Mouse (Mus musculus): ENCODE measurements at regions not wholly inside any gene's neighbourhood (a gene's known extent, or its start where the extent isn't known, plus 50 kb on each side); places are given as distances from the start of the nearest gene placed in this dataset.

- 45% methylated on average over 3 of the region's 3 CpGs for WGBS
- no peak overlapping the region for H3K4me2 ChIP-seq (ENCODE audit: low read depth, low read length)
- no peaks in the 10 kb centered on the region for H3K4me1 ChIP-seq (ENCODE audit: control insufficient read depth, insufficient read depth, low read length)
- H3K27me3 ChIP-seq (replicated peaks; ENCODE audit: control insufficient read depth, insufficient read depth, low read length), result no peaks in the 10 kb centered on the region
- H3K4me3 ChIP-seq (ENCODE audit: low read length), result no peak overlapping the region
- H3K36me3 ChIP-seq (ENCODE audit: control insufficient read depth, insufficient read depth, low read length), result no peaks in the 10 kb centered on the region
- peak; percentile 95 for ATAC-seq
- no peak overlapping the region for H3K27ac ChIP-seq (ENCODE audit: low read length)
- no peaks in the 10 kb centered on the region for H3K9me3 ChIP-seq (ENCODE audit: control insufficient read depth, low read length)
- H3K9ac ChIP-seq (ENCODE audit: low read depth, low read length), result no peak overlapping the region
These were observed 456.2 kb downstream of the Pik3r1 start for GRCm38 (mm10) chr13:101311634-101312314.

- Histone ChIP-seq H3K27me3 (replicated peaks; ENCODE audit: control insufficient read depth, insufficient read depth, low read length) (no peaks in the 10 kb centered on the region), H3K4me3 (ENCODE audit: low read length) (no peak overlapping the region), H3K36me3 (ENCODE audit: control insufficient read depth, insufficient read depth, low read length) (no peaks in the 10 kb centered on the region), H3K9me3 (ENCODE audit: control insufficient read depth, low read length) (no peaks in the 10 kb centered on the region), H3K4me2 (ENCODE audit: low read depth, low read length) (no peak overlapping the region), H3K27ac (ENCODE audit: low read length) (no peak overlapping the region), H3K9ac (ENCODE audit: low read depth, low read length) (no peak overlapping the region), H3K4me1 (ENCODE audit: control insufficient read depth, insufficient read depth, low read length) (no peaks in the 10 kb centered on the region)
- ATAC-seq, result no peak
- WGBS, result 91% methylated on average over 5 of the region's 5 CpGs
These were observed 459.3 kb downstream of the Pik3r1 start for GRCm38 (mm10) chr13:101308724-101309123.

- WGBS, result 72% methylated on average over 11 of the region's 11 CpGs
- ATAC-seq, result no peak
- no peak overlapping the region for H3K27ac ChIP-seq (ENCODE audit: low read length)
- H3K4me3 ChIP-seq (ENCODE audit: low read length), result no peak overlapping the region
- H3K4me2 ChIP-seq (ENCODE audit: low read depth, low read length), result no peak overlapping the region
- no peak overlapping the region for H3K9ac ChIP-seq (ENCODE audit: low read depth, low read length)
- H3K27me3 ChIP-seq (replicated peaks; ENCODE audit: control insufficient read depth, insufficient read depth, low read length), result no peaks in the 10 kb centered on the region
- H3K9me3 ChIP-seq (ENCODE audit: control insufficient read depth, low read length), result no peaks in the 10 kb centered on the region
- no peaks in the 10 kb centered on the region for H3K36me3 ChIP-seq (ENCODE audit: control insufficient read depth, insufficient read depth, low read length)
- H3K4me1 ChIP-seq (ENCODE audit: control insufficient read depth, insufficient read depth, low read length), result no peaks in the 10 kb centered on the region
These were observed 462.2 kb downstream of the Pik3r1 start for GRCm38 (mm10) chr13:101305695-101306413.

GRCm38 (mm10) chr13:101305063-101305462 lies 463.0 kb downstream of the Pik3r1 start:
- Histone ChIP-seq H3K27ac (ENCODE audit: low read length) (no peak overlapping the region), H3K4me3 (ENCODE audit: low read length) (no peak overlapping the region), H3K9me3 (ENCODE audit: control insufficient read depth, low read length) (no peaks in the 10 kb centered on the region), H3K4me1 (ENCODE audit: control insufficient read depth, insufficient read depth, low read length) (no peaks in the 10 kb centered on the region), H3K9ac (ENCODE audit: low read depth, low read length) (no peak overlapping the region), H3K27me3 (replicated peaks; ENCODE audit: control insufficient read depth, insufficient read depth, low read length) (no peaks in the 10 kb centered on the region), H3K4me2 (ENCODE audit: low read depth, low read length) (no peak overlapping the region), H3K36me3 (ENCODE audit: control insufficient read depth, insufficient read depth, low read length) (no peaks in the 10 kb centered on the region)
- ATAC-seq, result no peak
- WGBS, result 50% methylated on average over 6 of the region's 6 CpGs

- 48% methylated on average over 2 of the region's 2 CpGs for WGBS
- Histone ChIP-seq H3K4me1 (ENCODE audit: control insufficient read depth, insufficient read depth, low read length) (no peaks in the 10 kb centered on the region), H3K36me3 (ENCODE audit: control insufficient read depth, insufficient read depth, low read length) (no peaks in the 10 kb centered on the region), H3K27me3 (replicated peaks; ENCODE audit: control insufficient read depth, insufficient read depth, low read length) (no peaks in the 10 kb centered on the region), H3K4me2 (ENCODE audit: low read depth, low read length) (no peak overlapping the region), H3K9ac (ENCODE audit: low read depth, low read length) (no peak overlapping the region), H3K27ac (ENCODE audit: low read length) (no peak overlapping the region), H3K9me3 (ENCODE audit: control insufficient read depth, low read length) (no peaks in the 10 kb centered on the region), H3K4me3 (ENCODE audit: low read length) (no peak overlapping the region)
- no peak for ATAC-seq
These were observed 466.7 kb downstream of the Pik3r1 start for GRCm38 (mm10) chr13:101301361-101301760.

GRCm38 (mm10) chr13:101289407-101289806 lies 456.2 kb upstream of the Slc30a5 start:
- Histone ChIP-seq H3K27ac (ENCODE audit: low read length) (no peak overlapping the region), H3K36me3 (ENCODE audit: control insufficient read depth, insufficient read depth, low read length) (no peaks in the 10 kb centered on the region), H3K27me3 (replicated peaks; ENCODE audit: control insufficient read depth, insufficient read depth, low read length) (no peaks in the 10 kb centered on the region), H3K4me2 (ENCODE audit: low read depth, low read length) (no peak overlapping the region), H3K9me3 (ENCODE audit: control insufficient read depth, low read length) (no peaks in the 10 kb centered on the region), H3K9ac (ENCODE audit: low read depth, low read length) (no peak overlapping the region), H3K4me1 (ENCODE audit: control insufficient read depth, insufficient read depth, low read length) (no peaks in the 10 kb centered on the region), H3K4me3 (ENCODE audit: low read length) (no peak overlapping the region)
- no peak for ATAC-seq
- 92% methylated on average over 4 of the region's 4 CpGs for WGBS

- 50% methylated on average over 4 of the region's 4 CpGs for WGBS
- no peak overlapping the region for H3K9ac ChIP-seq (ENCODE audit: low read depth, low read length)
These were observed 453.9 kb upstream of the Slc30a5 start for GRCm38 (mm10) chr13:101287131-101287530.

GRCm38 (mm10) chr13:101286029-101286917 lies 453.0 kb upstream of the Slc30a5 start:
- H3K9me3 ChIP-seq (ENCODE audit: control insufficient read depth, low read length), result no peaks in the 10 kb centered on the region
- H3K4me1 ChIP-seq (ENCODE audit: control insufficient read depth, insufficient read depth, low read length), result no peaks in the 10 kb centered on the region
- H3K27me3 ChIP-seq (replicated peaks; ENCODE audit: control insufficient read depth, insufficient read depth, low read length), result no peaks in the 10 kb centered on the region
- no peak overlapping the region for H3K4me2 ChIP-seq (ENCODE audit: low read depth, low read length)
- no peak overlapping the region for H3K4me3 ChIP-seq (ENCODE audit: low read length)
- H3K9ac ChIP-seq (ENCODE audit: low read depth, low read length), result no peak overlapping the region
- no peaks in the 10 kb centered on the region for H3K36me3 ChIP-seq (ENCODE audit: control insufficient read depth, insufficient read depth, low read length)
- no peak for ATAC-seq
- H3K27ac ChIP-seq (ENCODE audit: low read length), result no peak overlapping the region
- 73% methylated on average over 15 of the region's 15 CpGs for WGBS

More at GRCm38 (mm10) chr13:101287131-101287530, 453.9 kb upstream of the Slc30a5 start:
- no peak for ATAC-seq
- Histone ChIP-seq H3K9me3 (ENCODE audit: control insufficient read depth, low read length) (no peaks in the 10 kb centered on the region), H3K27me3 (replicated peaks; ENCODE audit: control insufficient read depth, insufficient read depth, low read length) (no peaks in the 10 kb centered on the region), H3K36me3 (ENCODE audit: control insufficient read depth, insufficient read depth, low read length) (no peaks in the 10 kb centered on the region), H3K27ac (ENCODE audit: low read length) (no peak overlapping the region), H3K4me3 (ENCODE audit: low read length) (no peak overlapping the region), H3K4me2 (ENCODE audit: low read depth, low read length) (no peak overlapping the region), H3K4me1 (ENCODE audit: control insufficient read depth, insufficient read depth, low read length) (no peaks in the 10 kb centered on the region)

GRCm38 (mm10) chr13:101278127-101278526 lies 444.9 kb upstream of the Slc30a5 start:
- ATAC-seq, result no peak
- 72% methylated on average over 1 of the region's 1 CpGs for WGBS
- H3K36me3 ChIP-seq (ENCODE audit: control insufficient read depth, insufficient read depth, low read length), result no peaks in the 10 kb centered on the region

More at GRCm38 (mm10) chr13:101278127-101278526, 444.9 kb upstream of the Slc30a5 start:
- no peak overlapping the region for H3K9ac ChIP-seq (ENCODE audit: low read depth, low read length)
- H3K9me3 ChIP-seq (ENCODE audit: control insufficient read depth, low read length), result no peaks in the 10 kb centered on the region
- H3K27me3 ChIP-seq (replicated peaks; ENCODE audit: control insufficient read depth, insufficient read depth, low read length), result no peaks in the 10 kb centered on the region
- no peak overlapping the region for H3K4me3 ChIP-seq (ENCODE audit: low read length)
- no peak overlapping the region for H3K27ac ChIP-seq (ENCODE audit: low read length)
- H3K4me1 ChIP-seq (ENCODE audit: control insufficient read depth, insufficient read depth, low read length), result no peaks in the 10 kb centered on the region; the same call in 1 of the 2 replicates
- no peak overlapping the region for H3K4me2 ChIP-seq (ENCODE audit: low read depth, low read length)

Data from intestine, embryonic 16.5 days (tissue).